Mouse (Mus musculus) thymus, postnatal 36 days (tissue): ENCODE results near the gene Thtpa.

ENCODE experiments used
- DNase-seq, 2 experiments: peaks; one replicate each; pipeline ENCODE4 v3.0.0; 2022; ENCODE audit warnings: mixed read lengths in 2 of 2

The Thtpa gene

DNA sequence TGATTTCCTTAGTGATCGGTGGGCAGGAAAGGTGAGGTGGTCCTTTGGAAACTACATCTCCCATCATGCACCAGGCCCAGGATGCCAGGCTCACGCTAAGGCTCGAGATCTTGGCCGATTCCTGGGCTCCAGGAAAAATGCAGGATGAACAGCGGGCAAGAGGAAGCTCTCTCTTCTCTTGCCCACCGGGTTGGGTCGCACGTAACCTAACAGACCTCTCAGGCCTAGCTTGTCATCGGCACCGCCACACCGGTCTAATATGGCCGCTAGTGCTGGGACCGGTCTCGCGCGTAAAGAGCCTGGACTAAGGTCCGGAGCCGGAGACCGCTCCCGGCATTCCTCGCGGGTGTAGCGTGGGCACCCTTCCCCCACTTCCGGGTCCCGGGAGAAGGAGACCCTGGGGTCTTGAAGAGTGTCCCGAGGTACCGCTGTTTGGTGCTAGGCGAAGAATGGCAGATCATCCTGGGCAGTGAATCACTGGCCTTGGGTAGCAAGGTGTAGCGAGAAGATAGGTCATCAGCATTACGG, at the start of gene Thtpa:
Gene Thtpa (plus strand): TSS at position 81 of the 528 bp plus-strand sequence.
- DNase-seq = peak; percentile 62

DNA sequence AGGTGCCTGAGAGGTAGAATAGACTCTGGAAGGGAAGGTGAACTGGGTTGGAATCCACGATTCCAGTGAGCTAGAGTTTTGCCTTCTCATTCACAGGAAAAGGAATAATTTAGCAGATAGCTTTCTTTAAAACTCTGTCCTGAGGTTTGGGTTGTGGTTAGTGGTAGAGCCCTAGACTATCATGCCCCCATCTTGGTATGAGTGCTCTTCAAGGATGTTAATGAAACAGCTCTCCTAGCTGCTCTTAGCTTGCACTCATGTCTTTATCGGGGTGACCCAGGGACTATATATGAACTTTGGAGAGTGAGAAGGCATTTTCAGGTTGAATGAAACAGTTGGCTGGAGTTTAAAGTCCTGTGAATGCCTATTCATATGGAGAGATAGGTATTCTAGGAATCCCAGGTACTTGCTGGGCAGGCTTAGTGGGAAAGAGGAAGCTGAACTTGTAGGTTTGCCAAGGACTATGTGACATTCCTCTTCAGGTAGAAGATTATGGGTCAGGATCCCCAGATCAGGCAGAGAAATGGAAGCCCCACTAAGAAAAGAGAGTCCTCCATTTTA, 46.5 kb upstream of the Thtpa start:
- DNase-seq = no peak

DNA sequence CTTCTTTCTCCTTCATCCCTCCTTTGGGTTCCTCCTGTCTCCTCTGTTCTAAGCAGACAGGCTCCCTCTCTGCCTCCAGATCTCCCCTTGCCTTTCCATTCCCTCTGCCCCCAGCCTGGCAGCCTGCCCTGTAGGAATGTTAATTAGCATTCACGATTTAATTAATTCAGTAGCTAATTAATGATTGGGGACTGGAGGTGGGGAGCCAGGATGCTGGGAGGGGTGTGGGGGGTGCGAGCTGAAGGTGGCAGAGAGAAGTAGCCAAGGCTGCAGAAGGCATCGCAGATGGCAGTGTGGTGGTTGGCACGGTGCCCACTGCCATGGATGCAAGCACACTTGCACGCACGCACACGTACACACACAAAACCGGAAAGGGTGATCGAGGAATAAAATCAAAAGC, 42.1 kb upstream of the Thtpa start:
- peak in 1 of 2 experiments; percentile 27 for DNase-seq

DNA sequence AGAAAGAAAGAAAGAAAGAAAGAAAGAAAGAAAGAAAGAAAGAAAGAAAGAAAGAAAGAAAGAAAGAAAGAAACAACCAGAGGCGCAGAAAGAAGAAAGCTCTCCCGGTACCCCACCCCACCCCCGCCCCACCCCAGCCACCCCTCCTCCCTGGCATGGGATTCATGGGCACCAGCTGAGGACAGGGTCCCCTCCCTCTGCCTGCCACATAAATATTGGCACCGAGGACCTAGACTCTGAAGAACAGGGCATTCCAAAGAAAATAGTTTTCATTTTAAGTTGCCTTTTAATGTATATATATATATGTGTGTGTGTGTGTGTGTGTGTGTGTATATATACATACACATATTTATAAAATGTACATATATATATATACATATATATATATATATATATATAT, 41.5 kb upstream of the Thtpa start:
- no peak for DNase-seq

DNA sequence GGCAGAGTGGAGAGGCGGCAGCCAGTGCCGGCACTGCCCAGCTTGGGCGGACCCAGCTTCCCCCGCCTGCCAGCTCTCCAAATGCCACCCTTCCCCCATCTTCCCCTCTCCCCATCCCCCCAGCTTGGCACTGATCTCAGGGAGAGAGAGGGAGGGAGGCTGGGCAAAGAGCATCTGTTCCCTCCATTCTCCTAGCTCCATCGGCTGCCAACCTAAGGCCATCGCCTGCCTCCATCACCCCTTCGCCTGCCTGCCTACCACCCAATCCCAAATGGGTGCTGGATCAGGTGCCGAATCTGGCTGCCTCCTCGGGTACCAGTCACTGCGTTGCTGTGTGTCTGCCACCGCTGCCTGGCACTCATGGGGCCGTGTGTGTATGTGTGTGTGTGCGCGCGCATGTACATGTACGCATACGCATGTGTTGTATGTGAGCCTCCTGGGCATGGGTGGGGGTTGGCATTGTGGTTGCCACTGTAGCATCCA, 40.8 kb upstream of the Thtpa start:
- no peak for DNase-seq

DNA sequence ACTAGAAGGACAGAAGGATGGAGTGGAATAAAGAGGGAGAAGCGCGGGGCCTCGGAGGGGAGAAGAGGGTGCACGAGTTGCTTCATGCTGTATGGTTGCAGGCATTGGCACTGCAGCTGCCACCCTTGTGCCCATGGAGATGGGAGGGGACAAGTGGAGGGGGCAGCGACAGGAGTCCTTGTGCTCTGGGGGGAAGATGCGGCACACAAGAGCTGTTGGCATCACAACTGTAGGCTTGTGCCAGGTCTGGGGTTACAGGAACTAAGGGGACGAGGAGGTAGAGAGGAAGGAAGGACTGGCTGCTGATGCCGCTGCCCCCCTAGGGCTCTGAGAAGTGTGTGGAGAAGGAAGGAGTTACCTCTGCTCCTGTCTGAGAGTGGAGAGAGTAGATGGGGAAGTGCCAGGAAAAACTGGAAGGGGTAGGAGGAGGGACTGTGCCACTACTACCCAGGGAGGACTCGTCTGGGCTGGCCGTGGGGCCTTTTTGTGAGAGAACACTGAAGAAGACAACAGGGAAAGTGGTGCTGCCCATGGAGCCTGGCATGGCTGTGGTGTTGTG, 40.3 kb upstream of the Thtpa start:
- no peak for DNase-seq

DNA sequence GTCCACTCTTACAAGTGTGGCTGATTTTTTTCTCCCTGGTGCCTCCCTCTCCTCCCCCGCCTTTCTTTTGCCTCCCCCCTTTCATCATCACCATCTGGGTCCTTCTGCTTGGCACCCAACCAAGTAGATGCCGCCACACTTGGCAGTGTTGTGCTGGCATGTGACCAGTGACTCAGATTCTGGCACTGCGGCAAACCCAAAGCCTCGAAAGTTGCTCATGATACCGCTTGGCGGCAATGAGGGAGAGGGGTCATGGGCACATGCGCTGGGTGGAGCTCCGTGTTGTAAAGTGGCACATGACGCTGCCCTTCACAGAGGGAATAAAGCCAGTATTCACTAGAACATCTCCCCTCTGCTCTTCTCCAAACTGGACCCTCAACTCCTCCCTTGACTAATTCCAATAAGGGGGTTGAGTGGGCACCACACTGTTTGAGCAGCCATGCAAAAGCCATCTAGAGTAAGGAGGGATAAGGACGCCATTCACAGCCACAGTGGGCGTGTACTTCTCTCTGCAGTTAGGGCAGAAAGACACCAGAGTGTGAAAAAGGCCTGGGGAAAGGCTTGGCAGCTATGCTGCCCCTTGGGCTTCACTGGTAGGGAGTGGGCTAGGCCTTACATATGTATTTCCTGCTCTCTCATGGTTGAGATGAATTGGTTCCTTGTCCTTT, 39.3 kb upstream of the Thtpa start:
- DNase-seq = no peak

DNA sequence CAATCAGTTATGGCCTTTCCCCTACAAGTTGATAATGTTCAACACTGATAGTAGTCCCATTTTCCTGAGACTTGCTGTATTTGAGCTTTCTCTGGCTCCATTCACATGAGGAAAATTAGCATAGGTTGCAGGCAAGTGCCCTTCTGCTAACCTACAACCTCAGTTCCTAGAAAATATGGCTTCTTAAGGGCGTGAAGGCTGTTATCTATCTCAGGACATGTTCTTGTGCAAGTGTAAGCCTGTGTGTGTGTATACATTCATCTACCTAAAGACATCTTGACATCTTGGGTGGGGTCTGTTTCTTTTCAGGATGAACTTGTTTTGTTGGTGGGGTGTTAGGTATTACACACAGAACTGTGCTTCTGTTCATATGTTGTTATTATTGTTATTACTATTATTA, 35.6 kb upstream of the Thtpa start:
- no peak for DNase-seq

DNA sequence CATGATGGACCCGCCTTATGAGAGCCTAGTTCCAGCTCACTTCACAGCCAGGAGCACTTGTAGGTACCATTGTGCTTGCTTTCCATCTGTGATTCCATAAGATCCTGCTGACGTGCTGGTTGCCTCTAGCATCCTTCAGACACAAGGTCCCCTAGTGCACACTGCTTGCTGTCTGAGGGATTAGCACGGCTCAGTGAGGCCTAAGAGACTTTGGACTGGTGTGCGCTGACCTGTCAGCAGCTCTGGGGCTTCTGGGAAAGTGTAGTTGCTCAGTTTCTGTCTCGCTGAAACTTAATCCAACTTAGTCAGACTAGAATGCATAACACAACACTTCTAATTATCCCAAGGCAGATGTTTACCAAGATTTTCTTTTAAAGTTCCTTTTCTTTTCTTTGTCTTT, 34.7 kb upstream of the Thtpa start:
- no peak for DNase-seq

DNA sequence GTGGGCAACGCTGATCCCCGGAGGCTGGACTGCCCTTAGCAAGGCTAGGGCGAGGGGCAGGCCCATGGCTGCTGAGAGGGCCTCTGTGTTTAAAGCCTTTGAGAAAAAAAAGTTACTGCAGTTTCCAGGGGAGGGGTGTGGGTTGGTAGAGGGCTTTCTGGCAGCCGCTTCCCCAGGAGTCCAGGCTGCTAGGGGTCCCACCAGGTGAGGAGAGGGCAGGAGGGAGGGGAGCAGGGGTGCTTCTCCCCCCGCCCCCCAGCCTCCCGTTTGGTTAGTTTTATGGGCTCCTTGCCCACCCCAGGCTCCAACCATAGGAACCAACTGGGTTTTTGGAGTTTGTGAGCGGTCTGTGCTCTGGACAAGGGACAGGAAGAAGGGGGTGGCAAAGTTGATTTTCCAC, 32.7 kb upstream of the Thtpa start:
- no peak for DNase-seq

DNA sequence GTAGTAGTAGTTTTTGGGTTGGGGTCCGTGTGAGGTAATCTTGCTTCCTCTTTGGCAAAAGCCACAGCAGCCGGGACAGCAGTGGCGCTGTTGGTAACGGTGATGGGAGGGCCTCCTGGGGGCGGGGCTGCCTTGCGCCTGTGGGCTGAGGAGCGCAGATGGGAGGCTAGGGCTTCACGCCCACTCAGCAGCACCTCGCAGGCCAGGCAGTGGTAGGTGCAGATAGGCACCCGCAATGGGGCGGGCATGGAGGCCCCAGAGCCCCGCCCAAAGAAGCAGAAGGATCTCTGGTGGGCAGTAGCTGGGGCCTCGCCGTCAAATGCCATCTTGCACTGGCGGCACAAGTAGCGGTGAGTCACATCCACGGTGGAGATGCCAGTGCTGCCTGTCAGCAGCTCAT, 32.0 kb upstream of the Thtpa start:
- DNase-seq = peak; percentile 46 to 64

DNA sequence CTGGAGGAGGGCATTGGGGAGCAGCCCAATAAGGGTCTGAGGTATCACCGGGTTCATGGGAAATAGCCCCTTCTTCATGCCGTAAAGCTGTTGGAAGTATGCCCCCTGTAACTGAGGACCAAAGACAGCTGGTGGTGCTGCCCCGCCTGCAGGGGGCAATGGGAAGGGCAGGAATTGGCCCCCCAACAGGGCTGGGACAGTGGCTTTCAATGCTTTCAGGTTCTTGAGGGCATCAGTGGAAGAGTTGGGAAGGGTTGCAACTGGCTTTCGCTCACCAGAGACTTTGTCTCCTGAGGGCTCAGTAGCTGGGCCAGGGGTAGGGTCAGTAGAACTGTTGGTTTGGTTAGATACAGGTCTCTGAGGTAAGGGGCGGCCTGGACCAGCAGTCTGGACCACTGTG, 31.5 kb upstream of the Thtpa start:
- no peak for DNase-seq

DNA sequence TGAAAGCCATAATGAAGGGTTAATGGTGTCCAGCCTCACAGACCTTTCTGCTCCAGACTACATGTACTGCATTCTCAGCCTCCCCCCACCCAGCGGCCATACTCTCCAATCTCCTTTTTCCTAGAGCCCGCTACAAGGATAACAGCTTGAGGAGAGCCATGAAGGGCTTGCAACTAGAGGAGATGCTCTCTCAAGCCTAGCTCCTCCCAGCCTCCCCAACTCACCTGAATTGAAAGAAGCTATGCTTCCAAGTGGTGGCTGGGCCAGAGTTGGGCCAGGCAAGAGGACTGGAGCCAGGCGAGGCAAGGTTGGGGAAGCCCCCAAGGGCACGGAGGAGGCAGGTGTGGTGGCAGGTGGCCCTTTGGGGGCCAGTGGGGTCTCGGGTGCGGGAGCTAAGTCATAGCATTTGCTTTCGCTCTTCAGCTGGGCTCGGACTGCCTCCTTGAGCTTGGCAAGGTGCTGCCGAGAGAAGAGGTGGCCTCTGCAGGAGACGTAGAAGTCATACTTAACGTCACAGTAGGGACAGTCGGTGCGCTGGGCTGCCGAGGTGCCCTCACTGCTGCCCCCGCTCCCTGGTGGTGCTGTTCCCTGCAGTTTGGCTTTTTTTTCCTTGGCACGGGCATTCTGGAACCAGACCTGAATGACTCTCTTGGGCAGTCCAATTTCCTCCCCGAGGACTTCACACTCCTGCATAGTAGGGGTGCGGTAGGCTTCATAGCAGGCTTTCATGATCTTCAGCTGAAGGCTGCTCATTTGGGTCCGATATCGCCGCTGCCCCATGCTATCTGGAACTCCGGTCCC, 30.8 kb upstream of the Thtpa start:
- no peak for DNase-seq

DNA sequence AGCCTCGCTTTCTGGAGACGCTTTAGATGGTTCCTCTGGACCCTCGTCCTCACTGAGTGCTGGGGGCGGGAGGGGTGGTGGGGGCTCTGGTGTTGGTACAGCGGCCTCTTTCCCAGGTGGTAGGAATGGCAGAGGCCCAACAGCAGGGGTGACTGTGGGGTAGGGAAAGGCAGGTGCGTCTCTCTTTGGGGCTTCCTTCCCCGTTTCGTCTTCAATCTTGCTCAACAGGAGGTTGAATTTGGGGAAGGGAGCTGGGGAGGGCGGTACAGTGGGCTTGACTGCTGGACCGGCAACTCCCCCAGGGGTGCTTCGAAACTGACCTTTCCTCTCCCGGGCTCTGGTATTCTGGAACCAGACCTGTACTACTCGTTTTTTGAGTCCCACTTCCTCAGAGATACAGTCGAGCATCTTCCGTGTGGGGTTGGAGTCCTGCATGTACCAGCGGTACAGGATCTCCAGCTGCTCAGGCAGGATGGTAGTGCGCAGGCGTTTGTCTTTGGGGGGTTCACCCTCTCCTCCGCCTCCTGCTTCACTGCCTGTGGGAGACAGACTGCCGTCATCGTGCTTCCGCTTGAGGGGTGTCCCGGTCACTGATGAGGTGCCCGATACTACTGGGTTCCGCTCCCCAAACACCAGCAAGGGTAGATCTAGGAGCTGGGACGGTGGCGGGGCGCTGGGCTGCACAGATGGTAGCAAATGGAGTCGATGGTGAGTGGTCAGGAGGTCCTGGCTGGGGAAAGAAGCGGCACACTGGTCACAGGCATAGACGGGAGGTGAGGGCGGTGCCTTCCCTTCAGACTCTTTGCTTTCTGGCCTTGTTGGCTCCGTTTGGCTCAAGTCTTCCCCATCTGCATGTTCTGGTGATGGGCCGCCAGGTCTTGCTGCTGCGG, 29.9 kb upstream of the Thtpa start:
- no peak for DNase-seq

DNA sequence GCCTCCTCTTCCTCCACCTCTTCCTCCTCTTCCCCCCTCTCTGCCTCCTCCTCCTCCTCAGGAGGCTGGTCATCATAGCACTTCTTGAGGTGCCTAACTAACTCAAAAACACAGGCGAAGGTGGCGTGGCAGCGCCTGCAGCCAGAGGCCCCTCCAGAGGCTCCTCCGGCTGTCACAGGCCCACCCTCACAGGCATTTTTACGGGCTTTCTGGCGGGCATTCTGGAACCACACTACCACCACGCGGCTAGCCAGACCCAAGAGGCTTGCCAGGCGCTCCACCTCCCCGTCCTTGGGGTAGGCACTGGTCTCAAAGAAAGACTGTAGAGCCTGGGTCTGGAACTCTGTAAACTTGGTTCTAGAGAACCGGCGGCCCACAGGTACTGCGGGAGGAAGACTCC, 29.2 kb upstream of the Thtpa start:
- no peak for DNase-seq

DNA sequence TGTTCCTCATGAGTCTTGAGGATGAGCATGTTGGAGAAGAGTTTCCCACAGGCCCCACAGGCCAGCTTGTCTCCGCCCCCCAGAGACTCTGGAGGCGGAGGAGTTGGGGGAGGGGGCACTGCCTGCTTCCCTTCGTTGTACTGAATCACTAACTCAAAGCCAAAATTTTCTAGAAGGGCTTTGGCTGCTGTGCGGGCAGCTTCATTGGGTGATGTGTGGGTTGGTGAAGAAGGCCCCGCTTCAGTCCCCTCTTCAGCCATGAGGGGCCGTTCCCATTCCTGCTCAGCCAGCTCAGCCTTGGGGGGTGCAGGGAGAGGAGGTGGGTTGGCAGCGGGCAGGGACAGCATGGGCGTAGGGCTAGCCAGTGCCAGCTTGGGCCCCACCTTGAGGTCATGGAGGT, 28.5 kb upstream of the Thtpa start:
- DNase-seq = no peak

DNA sequence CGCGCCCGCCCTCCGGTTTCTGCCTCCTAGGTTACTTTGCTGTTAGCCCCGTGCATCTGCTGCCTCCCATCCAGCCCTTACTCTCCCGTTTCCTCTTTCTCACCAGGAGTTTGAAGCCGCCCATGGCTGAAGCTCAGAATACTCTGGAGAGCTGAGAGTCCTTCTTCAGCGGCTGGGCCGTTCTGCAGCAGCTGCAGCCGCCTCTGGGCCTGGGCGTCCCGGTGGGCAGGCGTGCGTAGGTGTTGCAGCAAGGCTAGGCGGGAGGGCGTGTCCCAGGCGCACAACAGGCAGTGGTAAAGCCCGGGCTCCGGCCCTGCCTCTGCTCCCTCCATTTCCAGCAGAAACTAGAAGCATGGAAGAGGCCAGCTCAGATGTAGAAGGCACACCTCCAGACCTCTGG, 22.8 kb upstream of the Thtpa start:
- no peak for DNase-seq

DNA sequence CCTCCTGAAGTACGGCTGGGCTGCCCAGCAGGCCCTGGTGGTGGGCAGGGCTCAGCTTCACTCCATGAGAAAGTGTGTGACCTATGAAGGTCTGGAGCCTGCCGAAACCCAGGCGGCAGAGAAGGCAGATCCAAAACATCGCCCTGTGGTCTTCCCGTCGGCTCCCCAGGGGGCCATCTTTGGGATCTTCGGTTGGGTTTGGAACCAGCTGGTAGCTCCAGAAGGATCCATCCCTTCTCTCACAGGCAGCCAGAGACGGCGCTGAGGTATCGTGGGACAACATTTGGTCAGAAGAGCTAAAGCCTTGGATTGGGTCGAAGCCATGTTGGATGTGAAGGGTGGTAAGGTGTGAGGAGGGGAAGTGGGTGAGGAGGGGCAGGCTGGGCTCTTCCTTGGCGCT, 20.2 kb upstream of the Thtpa start:
- no peak for DNase-seq

DNA sequence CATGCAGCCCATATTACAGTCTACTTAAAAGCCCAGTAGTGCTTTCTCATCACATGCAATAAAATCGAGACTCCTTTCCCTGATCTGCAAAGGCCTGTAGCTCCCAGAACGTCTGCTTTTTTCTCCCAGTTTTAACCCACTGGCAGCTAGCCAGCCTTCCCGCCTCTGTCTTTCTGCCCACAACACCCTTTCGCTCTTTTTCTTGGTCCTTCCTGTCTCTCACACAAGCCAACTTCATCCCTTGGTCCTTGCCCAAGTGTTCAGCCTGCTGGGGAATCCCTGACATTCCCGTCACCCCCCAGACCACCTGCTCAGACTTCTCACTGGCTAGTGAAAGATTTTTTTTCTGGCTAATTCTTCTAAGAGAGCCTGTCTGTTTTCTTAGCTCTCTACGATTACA, 18.4 kb upstream of the Thtpa start:
- DNase-seq = no peak

DNA sequence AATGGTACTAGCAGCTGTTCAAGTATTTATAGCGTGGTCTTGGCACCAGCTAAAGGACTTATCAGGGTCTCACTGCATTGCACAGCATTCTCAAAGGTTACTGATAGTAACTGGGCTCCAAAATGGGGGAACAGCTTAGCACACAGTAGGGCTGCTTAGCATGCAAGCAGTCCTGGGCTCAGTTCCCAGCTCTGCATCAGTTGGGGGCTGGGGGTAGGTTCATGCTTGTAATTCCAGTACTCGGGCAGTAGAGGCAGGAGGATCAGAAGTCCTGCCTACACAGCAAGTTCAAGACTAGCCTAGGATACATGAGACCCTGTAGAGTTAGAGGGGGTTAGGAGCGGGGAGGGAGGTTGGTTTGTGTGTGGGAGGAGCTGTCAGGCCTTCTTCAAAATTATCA, 17.6 kb upstream of the Thtpa start:
- DNase-seq = no peak

DNA sequence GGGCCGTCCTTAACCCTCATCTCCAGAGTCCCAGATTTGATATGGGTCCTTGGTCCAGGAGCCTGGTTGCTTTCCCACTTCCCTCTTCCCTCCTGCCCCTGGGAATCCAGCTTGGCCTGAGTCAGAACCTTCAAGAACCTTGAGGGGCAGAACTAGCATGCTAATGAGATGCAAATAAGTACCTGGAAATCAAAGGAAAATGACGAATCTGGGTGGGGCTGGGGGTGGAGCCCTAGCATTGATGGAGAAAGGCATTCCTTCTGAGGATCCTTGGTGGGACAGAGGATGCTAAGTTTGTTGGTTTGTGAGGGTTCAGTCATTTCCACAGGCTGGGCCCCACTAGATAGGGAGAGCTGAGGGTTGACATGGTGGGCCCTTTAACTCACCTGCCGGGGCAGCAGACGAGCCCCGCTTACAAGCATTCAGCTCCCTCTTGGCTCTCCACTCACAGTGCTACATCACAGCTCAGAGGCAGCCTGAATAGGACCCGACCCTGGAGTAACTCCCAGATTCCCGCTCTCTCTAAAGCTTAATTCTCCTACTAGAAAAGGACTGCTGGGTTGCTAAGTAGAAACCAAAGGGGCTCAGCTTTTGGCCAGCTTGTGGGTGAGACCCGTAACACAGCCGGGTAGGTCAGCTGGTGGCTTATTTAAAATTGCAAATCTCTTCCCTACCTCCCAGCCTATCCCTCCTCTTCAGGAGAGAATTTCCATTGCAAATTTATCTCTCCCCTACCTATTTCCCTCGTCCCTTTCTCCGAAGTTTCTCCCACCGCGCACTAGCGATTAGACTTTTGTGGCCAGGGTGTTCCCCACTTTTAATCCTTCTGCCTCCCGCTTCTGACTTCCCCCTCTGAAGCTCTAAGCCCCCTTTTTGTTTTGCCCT, 16.9 kb upstream of the Thtpa start:
- no peak for DNase-seq
